Mouse (Mus musculus): Measurements from ENCODE around the gene Brms1l. TPM values are rescaled to one million over a fixed set of nuclear protein-coding genes. Genes with fewer than 3 reads are reported as not detected.
A peak's percentile ranks its signal among the peaks of the same experiment; 100 is the strongest.
"Not testable (repeated sequence)": the region's sequence is repeated elsewhere in the genome, so short reads cannot be mapped to it uniquely, and the experiment has no call there.

The Brms1l gene
- 10 to 100 TPM; 27.4 to 28.4 TPM for total RNA-seq (2021)

DNA sequence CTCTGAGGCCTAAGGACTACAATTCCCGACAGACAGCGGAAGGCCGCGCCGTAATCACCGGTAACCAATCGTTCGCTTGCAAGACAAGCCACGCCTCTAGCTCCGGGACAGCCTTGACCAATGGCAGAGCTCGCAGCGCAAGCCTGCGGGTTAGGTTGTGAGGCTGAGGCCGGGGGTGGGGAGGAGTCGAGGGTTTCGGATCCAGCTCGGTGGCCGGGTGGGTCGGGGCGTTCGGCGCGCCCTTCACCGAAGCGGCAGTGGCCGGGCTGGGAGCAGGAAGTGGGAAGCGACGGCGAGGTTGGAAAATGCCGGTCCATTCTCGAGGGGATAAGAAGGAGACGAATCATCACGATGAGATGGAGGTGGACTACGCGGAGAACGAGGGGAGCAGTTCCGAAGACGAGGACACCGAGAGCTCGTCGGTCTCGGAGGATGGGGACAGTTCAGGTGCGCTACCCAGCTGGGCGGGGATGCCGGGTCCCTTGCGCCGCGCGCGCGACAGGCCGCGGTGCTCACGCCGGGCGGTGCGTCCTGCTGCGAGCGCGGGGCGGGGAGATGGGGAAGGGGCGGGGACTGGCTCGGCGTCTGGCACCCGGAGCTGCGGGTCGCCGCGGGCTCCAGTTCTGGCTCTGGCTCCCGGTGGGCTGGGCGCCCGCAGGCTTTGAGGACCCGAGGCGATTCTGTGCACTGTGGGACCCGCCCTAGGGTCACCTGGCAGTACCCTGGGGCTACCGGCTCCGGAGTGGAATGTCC is at the start of gene Brms1l:
TSS of gene Brms1l (plus strand) at position 126 of the 753 bp plus-strand sequence.
- DNase-seq: peak; percentile 97 to 98
- intact Hi-C loops (cut with DNase I): no loop called here

DNA sequence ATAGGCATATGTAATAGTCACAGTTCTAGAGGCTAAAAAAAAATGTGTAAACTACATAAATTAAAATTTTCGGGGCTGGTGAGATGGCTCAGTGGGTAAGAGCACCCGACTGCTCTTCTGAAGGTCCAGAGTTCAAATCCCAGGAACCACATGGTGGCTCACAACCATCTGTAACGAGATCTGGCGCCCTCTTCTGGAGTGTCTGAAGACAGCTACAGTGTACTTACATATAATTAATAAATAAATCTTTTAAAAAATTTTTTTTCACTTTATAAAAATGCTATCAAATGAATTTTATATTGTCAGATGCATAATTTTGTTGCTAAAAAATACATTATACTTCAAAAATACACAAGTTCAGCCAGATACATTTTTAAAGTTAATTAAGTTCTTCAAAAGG is 41.6 kb upstream of the Brms1l start:
- DNase-seq; intact Hi-C loops (cut with DNase I): not testable (repeated sequence)

DNA sequence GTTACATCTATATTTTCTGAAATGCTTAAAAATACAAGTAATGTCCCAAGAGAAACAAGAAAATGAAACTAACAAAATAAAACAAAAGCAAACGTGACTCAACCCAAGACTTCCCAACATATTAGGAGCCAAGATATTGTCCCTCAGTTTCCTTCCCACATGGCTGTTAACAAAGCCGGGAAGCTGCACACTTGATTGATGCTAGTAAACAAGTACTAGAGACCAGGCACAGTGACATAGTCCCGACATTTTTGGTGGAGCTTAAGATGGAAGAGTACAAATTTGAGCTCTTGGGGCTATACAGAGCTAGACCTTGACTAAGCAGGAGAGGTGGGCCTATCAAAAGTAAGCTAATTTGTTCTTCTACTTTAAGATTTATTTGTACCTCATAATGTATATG is 39.0 kb upstream of the Brms1l start:
- intact Hi-C loops (cut with DNase I): no loop called here
- DNase-seq: peak in 1 of 2 experiments; percentile 10

DNA sequence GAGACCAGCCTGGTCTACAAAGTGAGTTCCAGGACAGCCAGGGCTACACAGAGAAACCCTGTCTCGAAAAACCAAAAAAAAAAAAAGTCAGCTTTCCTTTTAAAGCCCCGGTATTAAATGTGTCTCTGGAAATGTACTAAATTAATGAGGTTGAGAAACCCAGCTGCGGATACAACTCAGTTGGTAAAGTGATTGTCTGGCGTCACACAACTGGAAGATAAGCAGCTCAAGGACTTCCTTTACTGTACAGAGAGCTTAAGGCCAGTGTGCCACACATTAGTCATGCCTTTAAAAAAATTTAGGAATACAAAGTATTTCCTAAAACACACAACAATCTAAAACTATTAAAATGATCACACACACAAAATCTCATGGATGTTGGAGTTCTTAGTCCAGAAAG is 37.4 kb upstream of the Brms1l start:
- no peak for DNase-seq
- intact Hi-C loops (cut with DNase I): no loop called here

DNA sequence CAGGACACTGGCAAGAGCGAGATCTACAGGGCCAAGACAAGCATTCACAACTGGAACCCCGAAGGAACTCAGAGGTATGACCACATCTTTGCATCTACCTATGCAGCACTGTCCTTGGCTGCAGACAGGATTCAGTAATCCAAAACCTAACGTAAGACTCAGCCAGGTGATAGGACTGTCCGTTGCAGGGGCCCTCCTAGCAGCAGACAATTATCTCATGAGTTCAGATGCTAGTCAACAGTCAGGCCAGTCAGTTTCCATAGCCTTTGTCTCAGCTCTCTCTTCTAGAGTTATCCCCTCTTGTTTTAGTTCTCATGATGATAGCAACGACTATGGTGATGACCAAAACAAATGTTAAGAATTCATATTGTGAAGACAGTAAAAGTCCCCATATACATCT is 36.0 kb upstream of the Brms1l start:
- intact Hi-C loops (cut with DNase I): no loop called here
- DNase-seq: no peak

DNA sequence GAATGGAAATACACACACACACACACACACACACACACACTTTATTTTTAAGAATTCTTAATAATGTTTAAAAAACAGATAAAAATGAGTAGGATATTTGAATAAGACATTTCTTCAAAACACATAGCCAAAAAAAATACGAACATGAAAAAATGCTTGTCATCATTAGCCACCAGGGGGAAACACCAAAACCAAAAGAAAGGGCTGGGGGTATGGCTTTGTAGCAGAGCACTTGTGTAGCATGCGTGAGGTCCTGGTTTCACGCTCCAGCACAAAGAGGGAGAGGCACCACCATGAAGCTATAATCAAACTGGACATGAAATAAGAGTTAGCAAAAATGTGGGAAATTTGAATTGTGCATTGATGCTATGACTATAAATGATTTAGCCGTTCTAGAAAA is 35.0 kb upstream of the Brms1l start:
- intact Hi-C loops (cut with DNase I): no loop called here
- DNase-seq: no peak

DNA sequence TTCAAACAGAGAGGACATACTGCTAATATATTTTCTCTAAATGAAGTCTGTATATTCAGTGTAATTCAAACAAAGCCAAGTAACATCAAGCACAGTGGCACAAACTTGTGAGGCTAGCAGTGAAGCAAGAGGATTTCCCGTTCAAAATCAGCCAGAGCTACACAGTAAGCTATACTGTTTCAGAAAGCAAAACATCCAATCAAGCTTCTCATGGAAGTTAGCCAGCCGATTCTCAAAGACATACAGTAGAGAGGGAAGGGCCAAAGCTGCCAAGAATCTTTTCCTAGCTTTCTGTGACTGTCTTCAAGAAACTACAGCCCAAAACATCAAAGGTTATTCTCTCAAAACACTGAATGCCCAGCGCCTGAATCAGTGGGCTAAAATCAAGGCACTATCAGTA is 31.1 kb upstream of the Brms1l start:
- DNase-seq: peak in 1 of 2 experiments; percentile 26
- intact Hi-C loops (cut with DNase I): no loop called here

DNA sequence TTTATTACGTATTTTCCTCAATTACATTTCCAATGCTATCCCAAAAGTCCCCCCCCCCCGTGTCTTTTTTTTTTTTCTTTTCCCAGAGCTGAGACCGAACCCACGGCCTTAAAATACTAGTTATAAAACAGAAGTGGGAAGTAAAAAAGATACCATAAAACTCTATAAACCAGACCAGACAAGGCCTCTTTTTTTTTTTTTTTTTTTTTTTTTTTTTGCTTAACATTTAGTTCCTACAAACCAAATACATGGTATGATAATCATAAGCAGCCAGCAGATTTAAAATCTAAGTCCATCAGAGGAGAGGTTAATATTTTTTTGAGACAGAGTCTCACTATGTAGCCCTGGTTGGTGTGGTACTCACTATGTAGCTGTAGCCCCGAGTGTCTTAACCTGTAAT is 19.6 kb upstream of the Brms1l start:
- intact Hi-C loops (cut with DNase I): no loop called here
- DNase-seq: no peak

DNA sequence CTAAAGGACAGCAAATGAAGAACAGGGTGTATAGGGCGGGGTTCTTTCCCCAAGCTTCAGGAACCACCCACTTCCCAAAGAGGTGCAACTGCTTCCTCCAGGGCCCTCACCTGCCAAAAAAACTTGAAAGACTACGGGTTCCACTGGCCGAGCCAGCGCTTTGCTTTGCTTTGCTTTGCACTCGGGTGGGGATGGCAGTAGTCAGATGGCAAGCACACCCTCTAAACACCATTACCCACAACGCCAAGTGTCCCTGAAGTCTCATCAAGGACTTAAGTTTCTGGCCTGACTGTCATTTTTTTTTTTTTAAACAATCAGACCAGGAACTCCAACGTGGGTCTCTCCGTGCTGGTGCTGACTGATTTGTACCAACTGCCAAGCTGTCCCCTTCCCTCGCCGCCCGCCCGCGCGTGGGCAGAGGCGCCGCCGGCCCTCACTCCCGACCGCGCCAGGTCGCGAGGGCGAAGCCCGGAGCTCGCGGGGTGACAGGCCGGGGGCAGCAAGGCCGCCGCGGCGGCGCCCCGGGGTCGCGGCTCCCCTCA is 15.9 kb upstream of the Brms1l start:
- DNase-seq: peak; percentile 59 to 64
- intact Hi-C loops (cut with DNase I): no loop called here

DNA sequence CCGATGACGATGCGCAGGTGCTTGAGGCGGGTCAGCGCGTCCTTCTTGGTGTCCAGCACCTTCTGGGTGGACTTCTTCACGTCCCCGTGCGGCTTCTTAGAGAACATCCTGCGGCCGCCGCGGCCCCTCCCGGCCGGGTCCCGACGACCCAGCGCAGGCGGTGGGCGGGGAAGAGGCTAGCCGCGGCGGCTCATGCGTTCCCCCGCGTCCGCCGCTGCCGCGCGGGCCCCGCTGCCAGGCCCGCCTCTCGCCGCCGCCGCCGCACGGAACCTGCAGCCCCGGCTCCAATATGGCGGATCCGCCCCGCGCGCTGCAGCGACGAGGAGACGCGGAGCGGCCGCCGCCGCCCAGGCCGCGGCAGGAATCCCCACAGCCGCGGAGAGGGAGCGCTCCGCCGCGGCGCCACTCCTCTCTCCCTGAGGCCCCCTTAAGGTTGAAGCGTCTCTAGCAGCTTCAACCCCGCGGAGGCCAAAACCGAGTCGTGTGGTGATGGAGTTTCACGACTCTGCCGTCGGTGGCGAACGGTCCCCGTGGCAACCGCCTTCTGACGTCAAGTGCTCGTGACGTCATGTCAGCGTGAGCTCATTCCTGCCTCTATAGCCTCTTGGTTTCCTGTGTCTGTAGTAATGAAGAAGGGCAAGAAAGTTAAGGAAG is 15.3 kb upstream of the Brms1l start, which contains the start of gene Ralgapa1:
TSS of gene Ralgapa1 (minus strand) at position 507 of the 654 bp plus-strand sequence.
- peak; percentile 91 to 95 for DNase-seq
- intact Hi-C loops (cut with DNase I): no loop called here

DNA sequence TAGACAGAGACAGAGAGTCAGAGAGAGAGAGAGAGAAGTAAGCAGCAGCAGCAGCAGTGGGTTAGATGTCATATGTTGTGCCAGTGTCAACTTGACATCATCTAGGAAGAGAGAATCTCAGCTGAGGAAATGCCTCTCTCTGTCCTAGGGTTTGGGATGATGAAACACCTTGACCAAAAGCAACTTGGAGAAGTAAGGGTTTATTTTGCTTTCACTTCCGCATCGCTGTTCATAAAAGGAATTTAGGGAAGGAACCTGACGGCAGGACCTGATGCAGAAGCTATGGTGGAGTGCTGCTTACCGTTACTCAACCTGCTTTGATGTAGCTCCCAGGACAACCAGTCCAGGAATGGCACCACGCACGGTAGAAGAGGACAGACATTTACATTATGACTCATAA is 12.1 kb upstream of the Brms1l start:
- intact Hi-C loops (cut with DNase I): no loop called here

DNA sequence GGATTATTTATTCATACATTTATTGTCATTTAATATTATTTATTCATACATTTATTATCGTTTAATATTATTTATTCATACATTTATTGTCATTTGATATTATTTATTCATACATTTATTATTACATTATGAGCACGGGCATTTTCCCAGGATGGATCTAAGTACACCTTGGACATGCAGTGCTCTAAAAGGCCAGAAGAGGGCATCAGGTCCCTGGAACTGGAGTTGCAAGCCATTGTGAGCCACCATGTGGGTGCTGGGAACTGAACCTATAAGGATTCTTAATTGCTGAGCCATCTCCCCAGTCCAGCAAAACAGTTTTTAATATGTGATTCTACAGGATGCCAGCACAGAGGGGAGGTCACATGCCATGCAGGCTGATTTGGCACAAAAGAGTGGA is 10.6 kb upstream of the Brms1l start:
- no peak for DNase-seq
- intact Hi-C loops (cut with DNase I): no loop called here

More for the DNA sequence above, 12.1 kb upstream of the Brms1l start:
- DNase-seq: no peak

DNA sequence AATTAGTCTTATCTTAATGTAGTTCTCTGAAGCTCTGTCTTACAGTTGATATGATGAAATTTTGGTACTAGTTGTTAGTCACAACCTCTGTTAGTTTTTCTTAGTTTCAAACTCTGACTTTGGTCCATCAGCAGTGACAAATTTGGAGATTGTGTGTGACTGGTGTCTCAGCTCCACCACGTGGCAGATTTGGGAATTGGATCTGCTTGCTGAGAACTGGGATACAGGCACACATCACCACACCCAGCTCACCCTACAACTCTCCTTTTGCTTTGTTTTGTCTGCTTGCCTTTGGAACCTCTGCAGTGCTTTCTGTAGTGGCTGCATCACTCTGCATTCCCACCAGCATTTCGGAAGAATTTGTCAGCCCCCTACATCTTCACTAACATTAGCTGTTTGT is 5.0 kb upstream of the Brms1l start:
- intact Hi-C loops (cut with DNase I): loop anchor here (1.0 to 5.0 kb wide), 4 partner anchors 48 to 314 kb away; no protein-coding TSS in a partner anchor
- peak; percentile 80 to 88 for DNase-seq

DNA sequence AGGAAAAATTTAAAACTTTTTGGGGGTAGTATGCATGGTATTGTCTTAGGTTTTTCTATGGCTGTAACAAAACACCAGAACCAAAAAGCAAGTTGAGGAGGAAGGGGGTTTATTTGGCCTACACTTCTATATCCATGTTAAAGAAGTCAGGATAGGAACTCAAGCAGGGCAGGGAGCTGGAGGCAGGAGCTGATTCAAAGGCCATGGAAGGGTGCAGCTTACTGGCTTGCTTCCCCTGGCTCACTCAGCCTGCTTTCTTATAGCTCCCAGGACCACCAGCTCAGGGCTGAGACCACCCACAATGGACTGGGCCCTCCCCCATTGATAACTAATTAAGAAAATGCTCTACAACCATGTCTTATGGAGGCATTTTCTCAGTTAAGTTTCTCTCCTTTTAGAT is 3.2 kb upstream of the Brms1l start:
- no peak for DNase-seq
- intact Hi-C loops (cut with DNase I): loop anchor here (5.0 kb wide), 1 partner anchor 316 kb away; no protein-coding TSS in a partner anchor

DNA sequence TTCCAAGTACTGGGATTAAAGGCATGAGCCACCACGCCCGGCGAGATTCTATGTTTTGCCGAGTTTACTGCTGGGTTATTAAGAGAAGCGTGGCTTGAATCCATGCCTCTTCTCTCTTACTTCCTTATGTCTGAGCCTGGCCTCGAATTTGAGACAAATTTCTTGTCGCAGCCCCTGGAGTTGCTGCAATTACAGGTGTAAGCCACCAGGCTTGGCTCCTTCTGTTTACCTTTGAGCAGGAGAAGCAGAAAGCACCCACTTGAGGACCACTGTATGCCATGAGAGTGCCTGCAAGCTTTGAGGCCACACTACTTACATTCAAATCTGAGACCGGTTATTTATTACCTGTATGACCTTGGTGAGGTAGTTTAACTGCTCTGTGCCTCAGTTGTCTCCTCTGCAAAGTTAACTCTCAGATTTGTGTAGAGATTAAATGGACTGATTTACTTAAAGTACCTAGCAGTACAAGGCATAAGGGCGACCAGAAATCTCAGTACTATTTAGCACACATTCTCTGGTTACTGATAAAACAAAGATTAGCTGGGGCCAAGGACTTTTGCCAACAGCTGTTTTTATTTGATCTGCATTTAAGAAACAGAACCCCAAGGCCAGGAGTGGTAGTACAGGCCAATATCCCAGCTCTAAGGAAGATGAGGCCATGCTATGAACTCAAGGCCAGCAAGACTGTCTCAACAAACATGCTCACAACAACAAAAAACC is 2.1 kb upstream of the Brms1l start:
- intact Hi-C loops (cut with DNase I): loop anchor here (5.0 kb wide), 1 partner anchor 317 kb away; no protein-coding TSS in a partner anchor
- no peak for DNase-seq

DNA sequence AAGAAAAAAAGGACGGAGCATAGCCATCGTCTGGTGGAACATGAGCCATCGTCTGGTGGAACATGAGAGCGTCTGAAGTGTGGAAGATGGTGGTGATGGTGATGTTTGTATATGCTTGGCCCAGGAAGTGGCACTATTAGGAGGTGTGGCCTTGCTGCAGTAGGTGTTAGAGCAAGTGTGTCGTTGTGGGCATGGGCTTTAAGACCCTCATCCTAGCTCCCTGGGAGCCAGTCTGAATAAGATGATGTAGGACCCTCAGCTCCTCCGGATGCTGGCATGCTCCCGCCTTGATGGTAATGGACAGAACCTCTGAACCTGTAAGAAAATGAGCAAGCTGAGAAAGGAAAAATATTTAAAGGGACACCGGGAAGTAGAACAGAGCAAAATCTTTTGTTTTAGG is 1.2 kb upstream of the Brms1l start:
- no peak for DNase-seq

DNA sequence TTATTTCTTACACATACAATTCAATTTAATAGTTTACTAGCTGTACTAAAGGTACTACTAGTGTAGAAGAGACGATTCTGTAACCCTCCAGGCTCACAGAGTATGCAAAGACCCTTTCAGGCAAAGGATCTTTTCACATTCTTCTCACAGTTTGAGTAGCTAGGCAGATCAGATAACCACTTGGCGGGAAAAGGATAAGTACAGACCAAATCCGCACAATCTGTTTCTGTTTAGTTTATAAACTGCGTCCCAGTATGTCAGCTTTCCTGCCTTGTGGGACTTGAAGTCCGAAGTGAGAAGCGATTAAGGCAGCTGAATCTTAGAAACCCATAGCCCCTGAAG is 296 bp upstream of the Brms1l start:
- intact Hi-C loops (cut with DNase I): no loop called here
- no peak for DNase-seq

More for the DNA sequence above, 1.2 kb upstream of the Brms1l start:
- intact Hi-C loops (cut with DNase I): loop anchor here (5.0 kb wide), 1 partner anchor 318 kb away; no protein-coding TSS in a partner anchor

DNA sequence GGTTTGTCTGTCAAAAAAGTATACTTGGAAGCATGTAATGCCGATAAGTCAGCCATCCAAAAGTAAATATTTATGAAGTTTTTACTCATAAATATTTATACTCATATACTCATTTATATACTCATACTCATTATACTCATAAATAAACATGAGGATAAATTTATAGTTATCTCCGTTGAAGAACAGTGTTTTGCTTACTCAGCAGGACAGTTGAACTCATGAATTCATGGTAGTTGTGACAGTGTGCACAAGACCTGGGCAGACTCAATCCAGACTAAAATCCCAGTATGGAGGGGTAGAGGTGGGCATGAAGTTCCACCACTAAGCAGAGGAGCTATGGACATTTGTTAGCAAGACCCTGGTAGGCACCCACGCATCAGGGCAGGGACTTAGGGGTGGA is 1.4 kb downstream of the Brms1l start:
- DNase-seq: no peak
- intact Hi-C loops (cut with DNase I): no loop called here

DNA sequence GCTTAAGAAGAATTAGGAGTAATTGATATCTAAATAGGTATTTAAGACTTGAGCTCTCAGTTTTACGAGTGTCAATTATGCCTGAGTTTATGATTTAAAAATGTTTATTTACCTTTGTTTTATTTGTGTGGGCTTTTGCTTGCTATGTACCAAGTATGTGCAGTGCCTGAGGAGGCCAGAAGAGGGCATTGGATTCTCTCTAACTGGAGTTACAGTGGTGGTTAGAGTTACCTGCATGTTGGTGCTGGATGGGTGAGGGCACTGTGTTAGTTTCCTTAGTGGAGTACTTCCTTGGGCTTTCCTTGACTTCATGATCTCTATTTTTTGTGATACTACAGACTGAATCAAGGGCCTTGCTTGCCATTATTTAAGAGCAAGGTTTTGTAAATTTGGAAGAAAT is 10.6 kb downstream of the Brms1l start:
- peak; percentile 12 to 18 for DNase-seq

DNA sequence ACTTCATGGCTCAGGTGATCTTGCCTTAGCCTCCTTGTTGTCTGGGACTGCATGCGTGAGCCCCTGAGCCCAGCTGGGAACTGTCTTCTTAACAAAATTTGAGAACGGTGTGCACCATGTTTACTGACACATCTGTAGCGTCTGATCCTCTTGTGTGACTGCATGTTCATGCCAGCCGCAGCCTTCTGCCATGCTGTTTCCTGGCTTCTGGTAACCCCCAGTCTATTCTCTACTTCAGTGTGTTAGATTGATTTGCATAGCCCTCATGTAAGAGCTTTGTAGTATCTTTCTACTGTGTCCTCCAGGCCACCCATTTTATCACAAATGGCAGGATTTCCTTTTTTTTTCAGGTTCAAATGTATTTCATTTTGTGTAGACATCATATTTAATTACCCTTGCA is 11.7 kb downstream of the Brms1l start:
- intact Hi-C loops (cut with DNase I): no loop called here
- no peak for DNase-seq

More for the DNA sequence above, 10.6 kb downstream of the Brms1l start:
- intact Hi-C loops (cut with DNase I): no loop called here

DNA sequence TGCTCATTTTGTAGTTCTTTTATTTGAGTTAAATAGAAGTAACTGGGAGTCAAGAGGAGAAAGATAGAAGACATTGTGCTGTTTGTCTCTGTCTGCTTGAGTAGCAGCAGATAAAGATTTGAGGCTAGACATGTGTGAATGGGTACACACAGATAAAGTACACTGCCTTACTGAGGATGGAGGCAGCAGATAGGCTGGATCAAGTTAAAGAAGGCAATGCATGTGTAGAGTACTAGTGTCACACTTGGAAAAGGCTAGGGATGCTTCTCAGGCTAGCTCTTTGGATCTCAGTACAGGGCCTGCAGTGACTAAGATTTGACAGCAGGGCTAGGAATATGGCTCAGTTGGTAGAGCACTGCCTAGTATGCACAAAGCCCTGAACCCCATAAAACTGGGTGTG is 14.5 kb downstream of the Brms1l start:
- intact Hi-C loops (cut with DNase I): no loop called here

More for the DNA sequence above, 14.5 kb downstream of the Brms1l start:
- no peak for DNase-seq
